Mouse (Mus musculus): ENCODE measurements at regions not wholly inside any gene's neighbourhood (a gene's known extent, or its start where the extent isn't known, plus 50 kb on each side); places are given as distances from the start of the nearest gene placed in this dataset.
"Not testable (repeated sequence)": the region's sequence is repeated elsewhere in the genome, so short reads cannot be mapped to it uniquely, and the experiment has no call there.

DNA sequence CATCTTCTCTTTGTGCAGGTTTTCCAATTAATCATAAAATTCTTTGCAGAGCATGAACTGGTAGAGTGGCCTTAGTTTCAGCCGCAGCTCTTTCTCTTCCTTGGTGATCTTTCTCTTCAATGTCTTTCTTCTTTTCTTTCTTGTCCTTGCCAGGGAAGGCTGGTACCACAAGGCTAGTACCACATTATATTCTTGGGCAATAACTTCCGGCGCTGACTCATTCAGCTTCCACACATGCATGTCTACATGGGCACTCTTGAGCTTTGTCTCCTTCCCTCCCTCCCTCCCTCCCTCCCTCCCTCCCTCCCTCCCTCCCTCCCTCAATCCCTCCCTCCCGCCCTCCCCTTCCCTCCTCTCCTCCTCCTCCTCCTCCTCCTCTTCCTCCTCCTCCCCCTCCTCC is 98.1 kb upstream of the Pwp1 start:
- not testable (repeated sequence) for H3K27ac ChIP-seq

DNA sequence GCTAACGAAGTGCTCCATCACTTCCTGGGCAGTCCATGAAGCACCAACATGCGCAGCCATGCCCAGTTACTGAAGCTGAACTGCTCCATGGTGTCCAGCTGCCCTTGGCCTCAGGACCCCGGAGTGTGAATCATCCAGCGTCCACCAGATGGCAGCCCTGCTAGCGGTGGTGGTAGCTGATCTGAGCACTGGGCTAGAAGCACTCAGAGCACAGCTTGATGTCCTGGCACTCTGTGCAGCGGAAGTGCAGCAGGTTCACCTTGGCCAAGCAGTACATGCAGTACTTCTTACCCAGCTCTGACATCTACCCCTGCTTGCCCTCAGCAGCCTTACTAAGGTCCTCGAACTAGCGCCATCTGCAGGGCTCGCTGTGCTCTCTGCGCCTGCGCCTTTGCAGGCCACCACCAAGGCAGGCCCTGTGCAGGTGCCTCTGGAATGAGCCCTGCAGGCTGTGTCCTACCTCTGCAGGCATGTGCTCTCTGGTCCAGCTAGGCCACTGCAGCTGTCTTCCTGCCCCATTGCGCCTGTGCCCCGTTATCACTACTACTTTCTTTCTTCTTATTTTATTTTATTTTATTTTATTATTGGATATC is 97.4 kb upstream of the Pwp1 start:
- not testable (repeated sequence) for H3K27me3 ChIP-seq (ENCODE audit: insufficient read depth, poor library complexity, severe bottlenecking); H3K27ac ChIP-seq; H3K36me3 ChIP-seq; H3K4me3 ChIP-seq; H3K4me1 ChIP-seq (replicated peaks); H3K9me3 ChIP-seq
- DNase-seq (ENCODE audit: low spot score) = peak; percentile 7
- WGBS = 37% methylated on average over 13 of the region's 13 CpGs

More for the DNA sequence above, 98.1 kb upstream of the Pwp1 start:
- not testable (repeated sequence) for H3K4me3 ChIP-seq; H3K36me3 ChIP-seq; H3K9me3 ChIP-seq; H3K27me3 ChIP-seq (ENCODE audit: insufficient read depth, poor library complexity, severe bottlenecking); H3K4me1 ChIP-seq (replicated peaks); DNase-seq (ENCODE audit: low spot score)
- 92% methylated on average over 3 of the region's 4 CpGs for WGBS

DNA sequence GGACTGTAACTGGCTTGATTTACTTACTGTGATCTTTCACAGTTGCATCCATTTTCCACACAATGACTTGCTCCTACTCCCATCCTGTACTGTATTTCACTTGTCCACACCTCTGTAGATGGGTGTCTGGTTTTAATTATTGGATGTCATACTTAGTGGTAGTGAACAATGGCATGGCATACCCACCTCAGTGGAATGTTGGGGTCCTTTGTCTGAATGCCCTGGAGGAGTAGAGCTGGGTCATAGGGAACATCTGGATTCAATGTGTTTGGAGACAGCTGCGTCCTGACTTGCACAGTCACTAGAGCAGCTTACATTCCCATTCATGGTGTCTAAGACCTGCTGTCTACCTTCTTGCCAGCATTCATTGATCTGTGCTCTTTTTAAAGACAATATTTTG is 91.5 kb upstream of the Pwp1 start:
- Histone ChIP-seq H3K27me3 (ENCODE audit: insufficient read depth, poor library complexity, severe bottlenecking) (no peaks in the 10 kb centered on the region), H3K27ac (no peak overlapping the region), H3K4me1 (replicated peaks) (no peaks in the 10 kb centered on the region), H3K9me3 (no peaks in the 10 kb centered on the region), H3K4me3 (no peak overlapping the region), H3K36me3 (no peaks in the 10 kb centered on the region)
- peak; percentile 7 for DNase-seq (ENCODE audit: low spot score)
- 64% methylated on average over 1 of the region's 1 CpGs for WGBS

DNA sequence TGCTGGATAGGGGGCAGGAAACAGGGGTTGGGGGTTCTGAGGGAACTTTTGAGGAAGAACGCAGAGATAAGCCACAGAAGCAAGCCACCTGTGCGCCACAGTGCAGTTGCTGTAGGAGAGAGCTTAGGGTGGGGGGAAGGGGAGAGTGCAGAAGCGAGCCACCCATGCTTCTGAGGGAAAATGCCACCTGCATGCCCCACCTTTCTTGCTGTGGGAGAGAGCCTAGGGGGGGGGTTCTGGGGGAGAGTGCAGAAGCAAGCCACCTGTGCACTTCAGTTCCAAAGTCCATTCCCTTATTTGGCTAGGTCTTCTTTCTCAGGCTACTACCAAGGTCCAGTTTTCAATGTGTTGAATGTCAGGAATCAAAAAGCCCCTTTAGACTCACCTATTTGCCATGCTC is 90.3 kb upstream of the Pwp1 start:
- DNase-seq (ENCODE audit: low spot score) = no peak
- no peak overlapping the region for H3K27ac ChIP-seq
- no peaks in the 10 kb centered on the region for H3K27me3 ChIP-seq (ENCODE audit: insufficient read depth, poor library complexity, severe bottlenecking)
- H3K36me3 ChIP-seq = no peaks in the 10 kb centered on the region
- no peak overlapping the region for H3K4me3 ChIP-seq
- WGBS = 69% methylated on average over 3 of the region's 3 CpGs
- no peaks in the 10 kb centered on the region for H3K9me3 ChIP-seq
- no peaks in the 10 kb centered on the region for H3K4me1 ChIP-seq (replicated peaks)

DNA sequence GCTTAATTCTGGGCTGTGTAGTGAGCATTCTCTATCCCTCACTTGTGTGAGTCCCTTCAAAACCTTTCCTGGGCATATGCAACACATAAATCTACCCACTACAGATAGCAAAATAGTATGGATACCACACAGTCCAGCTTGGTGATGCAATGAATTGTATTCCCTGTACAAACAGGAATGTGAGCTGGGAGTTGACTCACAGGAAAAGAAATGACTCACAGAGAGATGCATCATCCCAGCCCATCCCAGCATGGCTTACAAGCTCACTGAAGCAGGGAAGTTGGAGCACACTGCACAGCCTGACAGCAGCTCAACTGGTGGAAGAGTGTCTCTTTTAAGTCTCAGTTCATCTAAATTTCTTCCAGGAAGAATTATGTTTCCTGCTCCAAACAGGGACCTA is 89.7 kb upstream of the Pwp1 start:
- not testable (repeated sequence) for H3K4me1 ChIP-seq (replicated peaks); H3K36me3 ChIP-seq; H3K4me3 ChIP-seq; H3K9me3 ChIP-seq; H3K27ac ChIP-seq; DNase-seq (ENCODE audit: low spot score); H3K27me3 ChIP-seq (ENCODE audit: insufficient read depth, poor library complexity, severe bottlenecking)

DNA sequence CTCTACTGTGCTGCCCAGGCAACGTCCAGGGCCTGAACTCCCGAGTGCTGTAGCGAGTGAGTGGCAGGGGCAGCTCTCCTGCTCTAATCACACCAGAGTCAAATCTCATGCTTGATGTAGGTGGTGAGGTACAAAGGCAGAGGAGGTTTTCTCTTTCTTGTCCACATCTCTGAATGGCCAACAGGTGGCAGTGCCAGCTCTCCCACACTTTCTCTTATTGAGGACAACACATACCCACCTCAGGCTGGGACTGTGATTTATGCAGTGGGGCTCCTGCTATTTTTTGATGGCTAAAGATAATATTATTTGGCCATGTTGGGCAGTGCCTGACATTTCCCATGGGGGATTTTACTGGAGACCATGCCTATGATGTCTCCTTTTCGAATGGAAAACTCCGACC is 87.3 kb upstream of the Pwp1 start:
- Histone ChIP-seq H3K27me3 (ENCODE audit: insufficient read depth, poor library complexity, severe bottlenecking) (no peaks in the 10 kb centered on the region), H3K27ac (no peak overlapping the region), H3K4me1 (replicated peaks) (no peaks in the 10 kb centered on the region), H3K9me3 (no peaks in the 10 kb centered on the region), H3K4me3 (no peak overlapping the region), H3K36me3 (no peaks in the 10 kb centered on the region)
- no peak for DNase-seq (ENCODE audit: low spot score)
- 84% methylated on average over 5 of the region's 5 CpGs for WGBS

DNA sequence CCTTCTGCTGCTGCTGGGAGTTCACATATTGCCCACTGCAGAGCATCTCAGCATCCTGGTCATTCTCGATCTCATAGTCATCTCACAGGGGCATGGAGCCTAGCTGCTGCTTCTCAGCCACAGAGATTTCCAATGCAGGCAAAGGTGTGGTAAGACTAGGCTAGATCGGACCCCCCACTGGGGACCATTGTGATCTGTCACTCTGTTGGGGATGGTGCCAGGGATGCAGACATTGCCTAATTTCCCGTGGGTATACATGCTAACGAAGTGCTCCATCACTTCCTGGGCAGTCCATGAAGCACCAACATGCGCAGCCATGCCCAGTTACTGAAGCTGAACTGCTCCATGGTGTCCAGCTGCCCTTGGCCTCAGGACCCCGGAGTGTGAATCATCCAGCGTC is 83.9 kb upstream of the Pwp1 start:
- H3K27me3 ChIP-seq (ENCODE audit: insufficient read depth, poor library complexity, severe bottlenecking); H3K4me1 ChIP-seq (replicated peaks); H3K9me3 ChIP-seq; H3K36me3 ChIP-seq; H3K4me3 ChIP-seq; H3K27ac ChIP-seq; DNase-seq (ENCODE audit: low spot score): not testable (repeated sequence)
- 69% methylated on average over 7 of the region's 7 CpGs for WGBS

DNA sequence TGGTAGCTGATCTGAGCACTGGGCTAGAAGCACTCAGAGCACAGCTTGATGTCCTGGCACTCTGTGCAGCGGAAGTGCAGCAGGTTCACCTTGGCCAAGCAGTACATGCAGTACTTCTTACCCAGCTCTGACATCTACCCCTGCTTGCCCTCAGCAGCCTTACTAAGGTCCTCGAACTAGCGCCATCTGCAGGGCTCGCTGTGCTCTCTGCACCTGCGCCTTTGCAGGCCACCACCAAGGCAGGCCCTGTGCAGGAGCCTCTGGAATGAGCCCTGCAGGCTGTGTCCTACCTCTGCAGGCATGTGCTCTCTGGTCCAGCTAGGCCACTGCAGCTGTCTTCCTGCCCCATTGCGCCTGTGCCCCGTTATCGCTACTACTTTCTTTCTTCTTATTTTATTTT is 83.5 kb upstream of the Pwp1 start:
- H3K4me3 ChIP-seq; H3K9me3 ChIP-seq; H3K27me3 ChIP-seq (ENCODE audit: insufficient read depth, poor library complexity, severe bottlenecking); H3K4me1 ChIP-seq (replicated peaks); H3K36me3 ChIP-seq; DNase-seq (ENCODE audit: low spot score); H3K27ac ChIP-seq: not testable (repeated sequence)
- 54% methylated on average over 8 of the region's 8 CpGs for WGBS

DNA sequence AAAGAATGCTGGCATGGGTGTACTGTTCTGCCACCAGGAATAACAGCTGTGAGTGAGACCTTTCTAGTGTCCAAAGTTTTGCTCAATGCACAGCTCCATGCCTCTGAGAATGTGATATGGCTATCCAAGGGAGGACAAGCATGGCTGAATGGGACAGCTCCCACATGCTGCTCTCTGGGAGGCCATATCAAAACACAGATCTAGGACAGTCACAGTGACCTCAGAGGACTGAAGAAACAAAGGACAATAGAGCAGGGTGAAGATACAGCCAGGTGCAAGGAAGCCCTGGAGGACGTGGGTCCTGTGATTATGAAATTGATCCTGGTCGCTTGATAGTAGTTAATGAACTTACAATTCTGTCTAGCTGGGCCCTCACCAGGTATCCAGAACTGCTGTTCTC is 79.7 kb upstream of the Pwp1 start:
- DNase-seq (ENCODE audit: low spot score); H3K27ac ChIP-seq; H3K4me1 ChIP-seq (replicated peaks); H3K4me3 ChIP-seq; H3K27me3 ChIP-seq (ENCODE audit: insufficient read depth, poor library complexity, severe bottlenecking); H3K9me3 ChIP-seq; H3K36me3 ChIP-seq: not testable (repeated sequence)
- WGBS = 77% methylated on average over 2 of the region's 2 CpGs

DNA sequence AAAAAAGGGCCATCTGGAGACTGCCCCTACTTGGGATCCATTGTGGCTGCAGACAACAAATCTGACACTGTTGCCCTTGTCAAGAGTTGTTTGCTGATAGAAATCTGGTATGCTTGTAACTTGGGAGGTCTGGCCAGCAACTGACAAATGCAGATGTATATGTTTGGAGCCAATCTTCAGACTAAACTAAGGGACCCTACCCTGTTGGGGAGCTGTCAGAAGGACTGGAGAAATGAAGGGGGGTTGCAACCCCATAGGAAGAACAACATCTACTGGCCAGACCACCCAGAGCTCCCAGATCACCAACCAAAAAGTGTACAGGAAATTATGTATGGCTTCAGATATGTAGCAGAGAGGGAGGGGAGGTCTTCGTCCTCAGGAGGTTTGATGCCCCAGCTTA is 54.3 kb upstream of the Pwp1 start:
- Histone ChIP-seq H3K4me1 (replicated peaks) (no peaks in the 10 kb centered on the region), H3K36me3 (no peaks in the 10 kb centered on the region), H3K27ac (no peak overlapping the region), H3K4me3 (no peak overlapping the region), H3K9me3 (no peaks in the 10 kb centered on the region), H3K27me3 (ENCODE audit: insufficient read depth, poor library complexity, severe bottlenecking) (no peaks in the 10 kb centered on the region)
- DNase-seq (ENCODE audit: low spot score) = no peak
- WGBS = 87% methylated on average over 1 of the region's 1 CpGs

Data from hindbrain, embryonic 10.5 days (tissue).